8 mouse cellular contexts compared by ENCODE assay signal in the genomic region with DNA sequence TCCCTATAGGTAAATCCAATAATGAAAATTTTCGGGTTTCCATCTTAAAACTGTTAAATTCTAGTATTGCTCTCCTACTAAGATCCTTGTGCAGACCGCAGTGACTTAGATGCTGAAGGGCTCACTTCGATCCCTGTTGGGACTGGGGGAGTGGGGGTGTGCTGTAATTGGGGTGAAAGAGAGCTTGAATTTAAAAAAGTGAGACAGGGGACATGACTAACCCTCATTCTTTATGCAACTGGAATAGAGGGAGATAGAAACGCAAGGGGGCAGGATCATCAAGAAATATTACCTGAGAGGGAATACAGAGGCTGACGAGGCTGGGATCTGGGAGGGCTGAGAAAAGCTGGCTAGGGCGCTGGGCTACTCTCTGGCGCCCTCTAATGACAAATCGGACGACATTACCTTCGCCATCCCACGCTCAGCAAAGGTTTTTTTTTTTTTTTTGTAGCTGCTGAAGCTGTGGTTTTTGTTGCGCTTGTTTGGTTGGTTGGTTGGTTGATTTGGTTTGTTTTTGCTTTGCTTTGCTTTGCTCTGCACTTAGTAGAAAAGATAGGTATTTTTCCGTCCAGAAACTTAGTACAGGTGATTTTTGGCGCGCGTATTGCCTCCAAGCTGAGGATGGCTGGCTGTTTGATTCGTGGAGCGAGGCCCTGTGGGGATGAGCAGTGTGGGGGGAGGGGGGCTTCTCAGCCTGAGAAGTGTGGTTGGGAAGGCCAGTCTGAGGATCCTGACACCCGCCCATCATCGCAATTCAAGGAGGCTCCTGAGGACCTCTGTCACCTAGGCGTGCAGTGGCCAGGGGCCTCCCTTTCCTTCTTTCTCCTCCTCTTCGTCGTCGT. TPM values are rescaled to one million over a fixed set of nuclear protein-coding genes. Genes with fewer than 3 reads are reported as not detected.
DNase-seq lines count a peak whose midpoint lies in the region; ATAC-seq and TF ChIP-seq lines count a peak whose summit lies in the region.

No protein-coding gene starts in this region.

- TF ChIP-seq POLR2A in ES-Bruce4 (IDR thresholded peaks at IDR 0.05; ENCODE audit: insufficient read depth, low read length) = no peak

- H3K9ac ChIP-seq in heart, embryonic 13.5 days = no peak overlapping the region
- H3K9ac ChIP-seq in ES-Bruce4 (ENCODE audit: low read depth, poor library complexity, severe bottlenecking) = peak overlapping the region; percentile 19; the same call in 1 of the 2 replicates
- peak overlapping the region; percentile 31; the same call in 1 of the 2 replicates for H3K9ac ChIP-seq in hindbrain, embryonic 14.5 days
- H3K9ac ChIP-seq in neural tube, embryonic 11.5 days (ENCODE audit: low read length) = 0 out of 2 replicates have a peak overlapping the region, but pooled peaks have one; percentile 26

- peaks cover 93% of the 10 kb centered on the region for H3K27me3 ChIP-seq in heart, embryonic 13.5 days (replicated peaks)
- no peaks in the 10 kb centered on the region for H3K27me3 ChIP-seq in ES-Bruce4 (ENCODE audit: control insufficient read depth, insufficient read depth, low read length, poor library complexity, severe bottlenecking)
- peaks cover 42% of the 10 kb centered on the region for H3K27me3 ChIP-seq in hindbrain, embryonic 14.5 days (ENCODE audit: control insufficient read depth, insufficient read depth, low read length)
- H3K27me3 ChIP-seq in neural tube, embryonic 11.5 days (ENCODE audit: control insufficient read depth, insufficient read depth, low read length) = peaks cover 10% of the 10 kb centered on the region; the same call in 1 of the 2 replicates

- peak overlapping the region; percentile 34 for H3K4me2 ChIP-seq in heart, embryonic 13.5 days
- H3K4me2 ChIP-seq in hindbrain, embryonic 14.5 days (replicated peaks) = peak overlapping the region; percentile 47
- H3K4me2 ChIP-seq in neural tube, embryonic 11.5 days (ENCODE audit: low read depth) = peak overlapping the region; percentile 48

- TF ChIP-seq CTCF in ES-Bruce4 (IDR thresholded peaks at IDR 0.05; ENCODE audit: low read depth, low read length) = peak; percentile 81

- no peaks in the 10 kb centered on the region for H3K36me3 ChIP-seq in heart, embryonic 13.5 days
- H3K36me3 ChIP-seq in ES-Bruce4 (ENCODE audit: control insufficient read depth, insufficient read depth, low read length, poor library complexity, severe bottlenecking) = no peaks in the 10 kb centered on the region
- no peaks in the 10 kb centered on the region for H3K36me3 ChIP-seq in hindbrain, embryonic 14.5 days (replicated peaks; ENCODE audit: control insufficient read depth, insufficient read depth)
- no peaks in the 10 kb centered on the region for H3K36me3 ChIP-seq in neural tube, embryonic 11.5 days (ENCODE audit: control insufficient read depth, insufficient read depth, low read length)

- no peak for TF ChIP-seq EP300 in ES-Bruce4 (IDR thresholded peaks at IDR 0.05; ENCODE audit: insufficient read depth, low read depth, low read length)

- no peak overlapping the region for H3K27ac ChIP-seq in heart, embryonic 13.5 days (replicated peaks)
- no peak overlapping the region for H3K27ac ChIP-seq in ES-Bruce4 (ENCODE audit: insufficient read depth, low read length)
- peak overlapping the region; percentile 53 for H3K27ac ChIP-seq in hindbrain, embryonic 14.5 days
- H3K27ac ChIP-seq in neural tube, embryonic 11.5 days (ENCODE audit: low read depth, low read length) = no peak overlapping the region

- no peak for ATAC-seq in heart, embryonic 13.5 days (ENCODE audit: extremely low read depth, insufficient number of reproducible peaks, low FRiP score, low TSS enrichment)
- peak; percentile 59 for ATAC-seq in hindbrain, embryonic 14.5 days (ENCODE audit: low FRiP score)
- ATAC-seq in neural tube, embryonic 11.5 days (ENCODE audit: insufficient read depth, low FRiP score, low TSS enrichment) = peak; percentile 27

- no peaks in the 10 kb centered on the region for H3K9me3 ChIP-seq in heart, embryonic 13.5 days
- H3K9me3 ChIP-seq in ES-Bruce4 (replicated peaks; ENCODE audit: control insufficient read depth, insufficient read depth, low read length, poor library complexity, severe bottlenecking) = no peaks in the 10 kb centered on the region
- H3K9me3 ChIP-seq in hindbrain, embryonic 14.5 days (ENCODE audit: control insufficient read depth, low read length) = no peaks in the 10 kb centered on the region
- no peaks in the 10 kb centered on the region for H3K9me3 ChIP-seq in neural tube, embryonic 11.5 days (ENCODE audit: control insufficient read depth, low read length)

- 4% methylated on average over 24 of the region's 24 CpGs for whole genome bisulfite sequencing in heart, embryonic 13.5 days
- 5% methylated on average over 24 of the region's 24 CpGs for WGBS in hindbrain, embryonic 14.5 days
- WGBS in neural tube, embryonic 11.5 days = 3% methylated on average over 24 of the region's 24 CpGs

- no peak for DNase-seq in heart, adult 18-20 months
- peak; percentile 29 to 33 for DNase-seq in cerebellum, postnatal 36 days
- DNase-seq in hindbrain, embryonic 14.5 days (ENCODE audit: low spot score) = peak; percentile 86
- peak; percentile 75 for DNase-seq in neural tube, embryonic 11.5 days (ENCODE audit: low spot score)
- DNase-seq in urinary bladder, postnatal 36 days (ENCODE audit: low spot score in 2 of 2) = no peak
- no peak for DNase-seq in right cerebral cortex, postnatal 14 days

- peaks cover 14% of the 10 kb centered on the region for H3K4me1 ChIP-seq in heart, embryonic 13.5 days
- H3K4me1 ChIP-seq in ES-Bruce4 (ENCODE audit: control insufficient read depth, insufficient read depth, low read length) = peaks cover 1% of the 10 kb centered on the region
- H3K4me1 ChIP-seq in hindbrain, embryonic 14.5 days (replicated peaks; ENCODE audit: control insufficient read depth, insufficient read depth, low read length) = peaks cover 10% of the 10 kb centered on the region; the same call in 1 of the 2 replicates
- H3K4me1 ChIP-seq in neural tube, embryonic 11.5 days (ENCODE audit: control insufficient read depth, insufficient read depth, low read length) = peaks cover 22% of the 10 kb centered on the region

- peak overlapping the region; percentile 11 for H3K4me3 ChIP-seq in heart, embryonic 13.5 days
- peak overlapping the region; percentile 21; the same call in 1 of the 2 replicates for H3K4me3 ChIP-seq in ES-Bruce4 (ENCODE audit: low read depth, low read length)
- H3K4me3 ChIP-seq in hindbrain, embryonic 14.5 days (replicated peaks; ENCODE audit: low read length) = peak overlapping the region; percentile 17
- H3K4me3 ChIP-seq in neural tube, embryonic 11.5 days (ENCODE audit: low read depth, low read length) = peak overlapping the region; percentile 26

RNA-seq across cellular contexts. Expression of a gene that starts 11.0 kb away (rescaled TPM):
- polyA plus RNA-seq in heart, embryonic 13.5 days (2015; fragmentation: Nextera tagmentation; extraction: Ambion mirVana) = 0.29 and 0.33 TPM in 2 replicates
- total RNA-seq in heart, adult 18-20 months (2021) = under 1 TPM in 1 of 2 experiments, not detected in 1; 0.67 TPM
- polyA plus RNA-seq in ES-Bruce4 (2011; ENCODE audit: insufficient read depth, insufficient read length, low read depth, missing spikeins) = 400 and 407 TPM in 2 replicates
- 18.0 and 19.8 TPM in 2 replicates for polyA plus RNA-seq in hindbrain, embryonic 14.5 days (2014; fragmentation: Nextera tagmentation; extraction: Ambion mirVana)
- polyA plus RNA-seq in neural tube, embryonic 11.5 days (2014; fragmentation: Nextera tagmentation; extraction: Ambion mirVana) = 32.5 and 36.8 TPM in 2 replicates

Comparison
In these comparisons a context has a peak if more than half of its experiments do, and no peak if none do; other contexts are left out.
1. DNase-seq: peak in cerebellum, postnatal 36 days (2 of 2), hindbrain, embryonic 14.5 days (single experiment) and neural tube, embryonic 11.5 days (single experiment); none in heart, adult 18-20 months (0 of 2), urinary bladder, postnatal 36 days (0 of 2) and right cerebral cortex, postnatal 14 days (single experiment).
2. RNA of a gene that starts 11.0 kb away (polyA plus RNA-seq): 400 to 407 TPM in ES-Bruce4, 32.5 to 36.8 TPM in neural tube, embryonic 11.5 days and 18.0 to 19.8 TPM in hindbrain, embryonic 14.5 days; 0.29 to 0.33 TPM in heart, embryonic 13.5 days; every median in the first group is over 10 times any median in the second.
3. Peak in every context shown above with its lines, with median percentiles within 50 percentile points of each other: H3K4me2 ChIP-seq and H3K4me3 ChIP-seq.